9 mouse cellular contexts compared by ENCODE assay signal in the genomic region with DNA sequence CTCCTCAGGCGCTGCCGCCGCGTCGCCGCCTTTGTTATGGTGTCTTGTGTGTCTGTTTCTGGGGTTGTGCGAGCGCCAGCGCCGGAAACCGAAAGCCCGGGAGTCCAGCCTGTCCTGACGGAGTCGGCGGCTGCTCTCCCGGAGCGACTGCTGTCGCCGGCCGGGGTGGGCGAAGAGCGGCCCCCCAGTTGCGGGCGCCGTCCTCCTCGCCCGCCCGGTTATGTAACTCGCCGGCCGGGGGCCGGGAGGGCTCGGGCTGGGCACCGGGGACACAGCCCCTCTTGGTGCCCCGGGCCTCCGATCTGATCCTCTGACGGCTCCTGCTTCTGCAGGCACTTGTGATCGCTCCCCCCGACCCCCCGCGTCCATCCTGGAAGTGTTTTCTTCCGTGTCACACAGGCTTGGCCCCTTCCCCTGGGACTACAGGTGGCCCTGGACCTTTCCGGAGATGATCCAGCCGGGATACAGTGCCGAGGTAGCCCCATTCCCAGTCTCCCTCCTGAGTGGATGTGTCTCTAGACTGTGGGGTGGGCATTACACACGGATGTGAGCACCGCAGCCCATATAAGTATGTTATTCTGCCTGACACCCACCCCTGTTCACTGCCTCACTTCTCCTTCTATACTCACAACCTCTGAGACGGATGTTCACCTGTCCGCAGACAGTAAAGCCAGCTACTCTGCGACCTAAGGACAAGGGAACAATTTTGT. TPM values are rescaled to one million over a fixed set of nuclear protein-coding genes. Genes with fewer than 3 reads are reported as not detected.
DNase-seq lines count a peak whose midpoint lies in the region; ATAC-seq and TF ChIP-seq lines count a peak whose summit lies in the region.
"Had no signal": no experiment of that assay in that cellular context is flagged by ENCODE, and none has a peak within 500 bp of the region (broad histone marks: within the 10 kb centered on the region; RNA-seq: fewer than 3 reads in every experiment).

No protein-coding gene starts in this region.

- ATAC-seq in heart, embryonic 12.5 days (ENCODE audit: insufficient number of reproducible peaks, low FRiP score), result peak; percentile 66
- ATAC-seq in embryonic facial prominence, embryonic 13.5 days (ENCODE audit: insufficient number of reproducible peaks, insufficient read depth, low FRiP score, low TSS enrichment, low read depth), result peak; percentile 58
- peak; percentile 71 for ATAC-seq in hindbrain, embryonic 16.5 days
- ATAC-seq in lung, embryonic 16.5 days (ENCODE audit: low read depth), result peak; percentile 68

- no peak for TF ChIP-seq RAD21 in MEL (IDR thresholded peaks at IDR 0.05; ENCODE audit: low read depth, low read length)

- no peaks in the 10 kb centered on the region for H3K9me3 ChIP-seq in heart, embryonic 12.5 days (replicated peaks)
- H3K9me3 ChIP-seq in MEL (replicated peaks; ENCODE audit: insufficient read depth, low read length), result no peaks in the 10 kb centered on the region
- no peaks in the 10 kb centered on the region for H3K9me3 ChIP-seq in embryonic facial prominence, embryonic 13.5 days
- H3K9me3 ChIP-seq in hindbrain, embryonic 16.5 days (ENCODE audit: control insufficient read depth, low read length), result no peaks in the 10 kb centered on the region
- H3K9me3 ChIP-seq in lung, embryonic 16.5 days (ENCODE audit: control insufficient read depth, low read length), result no peaks in the 10 kb centered on the region

- H3K79me2 ChIP-seq in MEL (ENCODE audit: control insufficient read depth, insufficient read depth, low read length, poor library complexity), result peaks cover 45% of the 10 kb centered on the region

- no peak for TF ChIP-seq CTCF in MEL (IDR thresholded peaks at IDR 0.05 in 2 of 3, conservative IDR thresholded peaks at IDR 0.05 in 1 of 3; ENCODE audit: control insufficient read depth in 1 of 3, insufficient read depth in 1 of 3, low read depth in 2 of 3, low read length in 3 of 3, poor library complexity in 1 of 3, severe bottlenecking in 1 of 3)
- TF ChIP-seq CTCF in small intestine, adult 2 months (IDR thresholded peaks at IDR 0.05; ENCODE audit: extremely low read depth, insufficient read length, insufficient replicate concordance, low read depth, low read length), result no peak

- peaks cover 7% of the 10 kb centered on the region for H3K36me3 ChIP-seq in heart, embryonic 12.5 days
- H3K36me3 ChIP-seq in MEL (ENCODE audit: control insufficient read depth in 1 of 2, insufficient read depth in 2 of 2, low read length in 2 of 2), result peaks cover 0 to 21% of the 10 kb centered on the region in 2 experiments; a peak in 2 of 4 replicates
- peaks cover 7% of the 10 kb centered on the region for H3K36me3 ChIP-seq in embryonic facial prominence, embryonic 13.5 days
- no peaks in the 10 kb centered on the region for H3K36me3 ChIP-seq in hindbrain, embryonic 16.5 days (ENCODE audit: control insufficient read depth, insufficient read depth, low read length)
- peaks cover under 1% of the 10 kb centered on the region; the same call in 1 of the 2 replicates for H3K36me3 ChIP-seq in lung, embryonic 16.5 days (ENCODE audit: control insufficient read depth, insufficient read depth, low read length)
- no peaks in the 10 kb centered on the region for H3K36me3 ChIP-seq in small intestine, adult 2 months (ENCODE audit: control insufficient read depth, insufficient read depth, low read length)

- H3K9ac ChIP-seq in heart, embryonic 12.5 days, result peak overlapping the region; percentile 95
- peak overlapping the region; percentile 100 for H3K9ac ChIP-seq in MEL (ENCODE audit: control insufficient read depth, low read depth, low read length, poor library complexity, severe bottlenecking)
- H3K9ac ChIP-seq in embryonic facial prominence, embryonic 13.5 days, result peak overlapping the region; percentile 95
- peak overlapping the region; percentile 92 for H3K9ac ChIP-seq in hindbrain, embryonic 16.5 days (ENCODE audit: low read depth, low read length)
- H3K9ac ChIP-seq in lung, embryonic 16.5 days (ENCODE audit: low read length), result peak overlapping the region; percentile 99

- no peaks in the 10 kb centered on the region for H3K27me3 ChIP-seq in heart, embryonic 12.5 days (replicated peaks)
- H3K27me3 ChIP-seq in MEL (ENCODE audit: control insufficient read depth in 1 of 2, insufficient read depth in 2 of 2, low read length in 2 of 2), result no peaks in the 10 kb centered on the region
- no peaks in the 10 kb centered on the region for H3K27me3 ChIP-seq in embryonic facial prominence, embryonic 13.5 days
- no peaks in the 10 kb centered on the region for H3K27me3 ChIP-seq in hindbrain, embryonic 16.5 days (replicated peaks; ENCODE audit: control insufficient read depth, insufficient read depth, low read length)
- no peaks in the 10 kb centered on the region for H3K27me3 ChIP-seq in lung, embryonic 16.5 days (ENCODE audit: control insufficient read depth, insufficient read depth, low read depth, low read length)
- no peaks in the 10 kb centered on the region for H3K27me3 ChIP-seq in small intestine, adult 2 months (ENCODE audit: control insufficient read depth, insufficient read depth, low read length)

- peak overlapping the region; percentile 87 for H3K4me2 ChIP-seq in heart, embryonic 12.5 days
- peak overlapping the region; percentile 80 for H3K4me2 ChIP-seq in embryonic facial prominence, embryonic 13.5 days
- peak overlapping the region; percentile 93 for H3K4me2 ChIP-seq in hindbrain, embryonic 16.5 days (ENCODE audit: low read length)
- peak overlapping the region; percentile 72 for H3K4me2 ChIP-seq in lung, embryonic 16.5 days (ENCODE audit: low read depth, low read length)

- WGBS in heart, embryonic 12.5 days, result 4% methylated on average over 43 of the region's 50 CpGs
- WGBS in embryonic facial prominence, embryonic 13.5 days, result 2% methylated on average over 50 of the region's 50 CpGs
- WGBS in hindbrain, embryonic 16.5 days, result 5% methylated on average over 35 of the region's 50 CpGs
- WGBS in lung, embryonic 16.5 days, result 2% methylated on average over 38 of the region's 50 CpGs
- WGBS in small intestine, adult 2 months, result 1% methylated on average over 50 of the region's 50 CpGs

- no peak for DNase-seq in heart, adult 11 months
- peak; percentile 44 for DNase-seq in MEL (ENCODE audit: low read depth, low spot score)
- DNase-seq in adrenal gland, adult 2 months, result no peak

- TF ChIP-seq EP300 in MEL (IDR thresholded peaks at IDR 0.05; ENCODE audit: low read depth in 1 of 2, low read length in 2 of 2), result no peak

- H3K27ac ChIP-seq in heart, embryonic 12.5 days (ENCODE audit: poor library complexity, severe bottlenecking), result peak overlapping the region; percentile 91
- H3K27ac ChIP-seq in MEL (ENCODE audit: control insufficient read depth, low read depth, low read length), result peak overlapping the region; percentile 80
- H3K27ac ChIP-seq in embryonic facial prominence, embryonic 13.5 days, result peak overlapping the region; percentile 95
- H3K27ac ChIP-seq in hindbrain, embryonic 16.5 days (ENCODE audit: low read depth, low read length), result peak overlapping the region; percentile 86
- H3K27ac ChIP-seq in lung, embryonic 16.5 days (ENCODE audit: low read length), result peak overlapping the region; percentile 95
- peak overlapping the region; percentile 44 for H3K27ac ChIP-seq in small intestine, adult 2 months (ENCODE audit: insufficient read depth, low read depth, low read length)

- H3K4me1 ChIP-seq in heart, embryonic 12.5 days (replicated peaks), result peaks cover 18% of the 10 kb centered on the region
- peaks cover 0 to 18% of the 10 kb centered on the region in 2 experiments; a peak in 2 of 4 replicates for H3K4me1 ChIP-seq in MEL (ENCODE audit: control insufficient read depth in 1 of 2, insufficient read depth in 2 of 2, low read length in 2 of 2)
- peaks cover 31% of the 10 kb centered on the region for H3K4me1 ChIP-seq in embryonic facial prominence, embryonic 13.5 days
- peaks cover 16% of the 10 kb centered on the region for H3K4me1 ChIP-seq in hindbrain, embryonic 16.5 days (ENCODE audit: control insufficient read depth, insufficient read depth, low read depth, low read length)
- peaks cover 19% of the 10 kb centered on the region for H3K4me1 ChIP-seq in lung, embryonic 16.5 days (replicated peaks; ENCODE audit: control insufficient read depth, insufficient read depth, low read length)
- no peaks in the 10 kb centered on the region for H3K4me1 ChIP-seq in small intestine, adult 2 months (ENCODE audit: control insufficient read depth, insufficient read depth, insufficient read length, low read length)

- TF ChIP-seq POLR2A in MEL (IDR thresholded peaks at IDR 0.05; ENCODE audit: control insufficient read depth in 1 of 2, insufficient read depth in 1 of 2, low read depth in 1 of 2, low read length in 2 of 2, poor library complexity in 1 of 2), result no peak
- 0 out of 2 replicates have a peak, but pooled peaks have one; percentile 4 for TF ChIP-seq POLR2A in small intestine, adult 2 months (IDR thresholded peaks at IDR 0.05; ENCODE audit: low read depth, low read length)

- peak overlapping the region; percentile 86 for H3K4me3 ChIP-seq in heart, embryonic 12.5 days
- H3K4me3 ChIP-seq in MEL (ENCODE audit: control insufficient read depth in 1 of 2, insufficient read depth in 1 of 2, low read depth in 2 of 2, low read length in 2 of 2), result peak overlapping the region; percentile 90 to 93
- H3K4me3 ChIP-seq in embryonic facial prominence, embryonic 13.5 days, result peak overlapping the region; percentile 97
- H3K4me3 ChIP-seq in hindbrain, embryonic 16.5 days (ENCODE audit: low read length), result peak overlapping the region; percentile 96
- peak overlapping the region; percentile 80 for H3K4me3 ChIP-seq in lung, embryonic 16.5 days (ENCODE audit: low read length)
- peak overlapping the region; percentile 99 for H3K4me3 ChIP-seq in small intestine, adult 2 months (ENCODE audit: low read depth, low read length)

RNA-seq across cellular contexts. Expression of a gene that starts 0.7 kb away (rescaled TPM):
- 18.5 and 19.0 TPM in 2 replicates for polyA plus RNA-seq in heart, embryonic 12.5 days (2016; fragmentation: Nextera tagmentation; extraction: Ambion mirVana)
- total RNA-seq in MEL (2012; rRNA removed), result 9.9 and 10.2 TPM in 2 replicates
- 10 to 100 TPM in 1 of 2 experiments, not detected in 1; 11.1 TPM for polyA plus RNA-seq in MEL (2012; ENCODE audit: insufficient read depth in 1 of 2, insufficient read length in 2 of 2, low read depth in 1 of 2, low replicate concordance in 2 of 2, missing spikeins in 1 of 2)
- polyA plus RNA-seq in embryonic facial prominence, embryonic 13.5 days (2015; fragmentation: Nextera tagmentation; extraction: Ambion mirVana), result 20.5 and 22.9 TPM in 2 replicates
- polyA plus RNA-seq in hindbrain, embryonic 16.5 days (2015; fragmentation: Nextera tagmentation; extraction: Ambion mirVana), result 7.8 and 9.1 TPM in 2 replicates
- 19.8 and 22.3 TPM in 2 replicates for polyA plus RNA-seq in lung, embryonic 16.5 days (2015; fragmentation: Nextera tagmentation; extraction: Ambion mirVana)
- 1.1 and 1.9 TPM in 2 replicates for polyA plus RNA-seq in small intestine, adult 2 months (2012; rRNA removed)
- 1 to 10 TPM; 3.4 to 4.9 TPM for total RNA-seq in adrenal gland, adult 2 months (2021)
- polyA plus RNA-seq in adrenal gland, adult 2 months (2012; rRNA removed), result 0.88 and 1.0 TPM in 2 replicates

RNA-seq across cellular contexts. Expression of a gene that starts 55.2 kb away (rescaled TPM):
- not detected in 2 replicates for polyA plus RNA-seq in heart, embryonic 12.5 days (2016; fragmentation: Nextera tagmentation; extraction: Ambion mirVana)
- not detected in 2 replicates for total RNA-seq in MEL (2012; rRNA removed)
- not detected for polyA plus RNA-seq in MEL (2012; ENCODE audit: insufficient read depth in 1 of 2, insufficient read length in 2 of 2, low read depth in 1 of 2, low replicate concordance in 2 of 2, missing spikeins in 1 of 2)
- 0.11 and 0.20 TPM in 2 replicates for polyA plus RNA-seq in embryonic facial prominence, embryonic 13.5 days (2015; fragmentation: Nextera tagmentation; extraction: Ambion mirVana)
- not detected in 2 replicates for polyA plus RNA-seq in hindbrain, embryonic 16.5 days (2015; fragmentation: Nextera tagmentation; extraction: Ambion mirVana)
- 0.15 and 0.35 TPM in 2 replicates for polyA plus RNA-seq in lung, embryonic 16.5 days (2015; fragmentation: Nextera tagmentation; extraction: Ambion mirVana)
- polyA plus RNA-seq in small intestine, adult 2 months (2012; rRNA removed), result not detected in 2 replicates
- total RNA-seq in adrenal gland, adult 2 months (2021), result not detected
- polyA plus RNA-seq in adrenal gland, adult 2 months (2012; rRNA removed), result 0.07 TPM in 1 of 2 replicates, not detected in the other
- total RNA-seq: left cerebral cortex, postnatal 14 days had no signal

Comparison
In these comparisons a context has a peak if more than half of its experiments do, and no peak if none do; other contexts are left out.
1. H3K27ac ChIP-seq: peak in every context shown above with its lines; median percentile 95 in embryonic facial prominence, embryonic 13.5 days; 95 in lung, embryonic 16.5 days; 91 in heart, embryonic 12.5 days; 86 in hindbrain, embryonic 16.5 days; 80 in MEL; 44 in small intestine, adult 2 months.